Mouse (Mus musculus) midbrain, postnatal 0 days (tissue): ENCODE results near the gene Hist1h4h. TPM values are rescaled to one million over a fixed set of nuclear protein-coding genes. Genes with fewer than 3 reads are reported as not detected.
A peak's percentile ranks its signal among the peaks of the same experiment; 100 is the strongest.

Experiments used
- ATAC-seq: fragments of 200-750 bp; cut with Nextera tagmentation; 2 replicates; pipeline ENCODE4 v1.8.0; 2017; ENCODE audit warnings: moderate number of reproducible peaks, mild to moderate bottlenecking, moderate TSS enrichment, moderate library complexity; ENCODE audit not compliant: low FRiP score
- DNase-seq: peaks from one replicate; pipeline ENCODE4 v3.0.0-alpha.2; 2015; ENCODE audit warnings: low spot score
- H3K27ac ChIP-seq: fragments of 300-500 bp; sonication (generic); 2 replicates; pipeline ENCODE4 v1.5.1; 2014; ENCODE audit warnings: low read depth, mild to moderate bottlenecking, low read length, mixed read lengths
- H3K27me3 ChIP-seq: fragments of 300-500 bp; sonication (generic); 2 replicates; pipeline ENCODE4 v1.6.1; 2014; ENCODE audit warnings: low read length, control low read depth, mixed read lengths; ENCODE audit not compliant: insufficient read depth
- H3K36me3 ChIP-seq: fragments of 300-500 bp; sonication (generic); 2 replicates; pipeline ENCODE4 v1.6.1; 2014; ENCODE audit warnings: low read length, control low read depth, mixed read lengths; ENCODE audit not compliant: insufficient read depth
- H3K4me1 ChIP-seq: fragments of 300-500 bp; sonication (generic); 2 replicates; pipeline ENCODE4 v1.6.1; 2014; ENCODE audit warnings: mild to moderate bottlenecking, control low read depth, antibody characterized with exemption, low read length, mixed read lengths; ENCODE audit not compliant: insufficient read depth
- H3K4me2 ChIP-seq: fragments of 300-500 bp; sonication (generic); 2 replicates; pipeline ENCODE4 v1.6.1; 2014; ENCODE audit warnings: low read depth, mild to moderate bottlenecking, low read length, mixed read lengths; ENCODE audit not compliant: poor library complexity, severe bottlenecking
- H3K4me3 ChIP-seq: fragments of 300-500 bp; sonication (generic); 2 replicates; pipeline ENCODE4 v1.5.1; 2014; ENCODE audit warnings: low read depth, mild to moderate bottlenecking, low read length, moderate library complexity
- H3K9ac ChIP-seq: fragments of 300-500 bp; sonication (generic); replicated peaks from 2 replicates; pipeline ENCODE4 v1.6.1; 2014; ENCODE audit warnings: mild to moderate bottlenecking, low read length, moderate library complexity, mixed read lengths; ENCODE audit not compliant: poor library complexity, severe bottlenecking
- H3K9me3 ChIP-seq: fragments of 300-500 bp; sonication (generic); 2 replicates; pipeline ENCODE4 v1.6.1; 2016; ENCODE audit warnings: low read length, control low read depth
- CTCF ChIP-seq: IDR thresholded peaks from 2 replicates; pipeline ENCODE4 v1.5.1; 2016; ENCODE audit warnings: antibody characterized with exemption, mild to moderate bottlenecking
- WGBS: fragments of 180-500 bp; shearing (Covaris S2); extraction: QIAGEN DNeasy Blood & Tissue Kit; methylation state at CpG from one replicate; pipeline ENCODE4 v1.1.7; 2014; 5-methylcytosine and 5-hydroxymethylcytosine counted together
- polyA plus RNA-seq: library from polyadenylated mRNA; unstranded; fragments of >200 nt; fragmentation: Nextera tagmentation; extraction: Ambion mirVana; gene quantifications from 2 replicates; pipeline ENCODE4 v1.2.1, GENCODE M21; 2015
- total RNA-seq: library from RNA; depleted of rRNA; stranded (reverse); fragments of >200 nt; gene quantifications from 2 replicates; pipeline ENCODE4 v1.2.3, GENCODE M21; 2014

Gene Hist1h4h
- total and polyA plus RNA-seq, 2 experiments from 2014 or later: 4.0 to 1,474 TPM

- Histone ChIP-seq H3K27me3 (0 out of 2 replicates have a peak, but pooled peaks cover 4% of the 10 kb centered on the region), H3K4me3 (no peak overlapping the region), H3K4me2 (no peak overlapping the region), H3K9ac (no peak overlapping the region), H3K9me3 (no peaks in the 10 kb centered on the region), H3K36me3 (no peaks in the 10 kb centered on the region), H3K27ac (no peak overlapping the region), H3K4me1 (no peaks in the 10 kb centered on the region; the same call in 1 of the 2 replicates)
- ATAC-seq: peak; percentile 66; the same call in 1 of the 2 replicates
- TF ChIP-seq CTCF: no peak
- DNase-seq: peak; percentile 65
- 3% methylated on average over 17 of the region's 17 CpGs for WGBS
Measured at GRCm38 (mm10) chr13:23500424-23501200, 30.2 kb upstream of the Hist1h4h start.

GRCm38 (mm10) chr13:23501511-23501910 is 29.3 kb upstream of the Hist1h4h start:
- Histone ChIP-seq H3K27me3 (0 out of 2 replicates have a peak, but pooled peaks cover 4% of the 10 kb centered on the region), H3K4me3 (no peak overlapping the region), H3K4me2 (no peak overlapping the region), H3K4me1 (no peaks in the 10 kb centered on the region; the same call in 1 of the 2 replicates), H3K27ac (no peak overlapping the region), H3K9me3 (no peaks in the 10 kb centered on the region), H3K36me3 (no peaks in the 10 kb centered on the region), H3K9ac (no peak overlapping the region)
- ATAC-seq (no peak), DNase-seq (no peak)
- no peak for TF ChIP-seq CTCF
- WGBS: 19% methylated on average over 5 of the region's 5 CpGs

- ATAC-seq (no peak), DNase-seq (no peak)
- H3K27me3 ChIP-seq: peaks cover 5% of the 10 kb centered on the region; the same call in 1 of the 2 replicates
- H3K4me2 ChIP-seq: no peak overlapping the region
- H3K27ac ChIP-seq: no peak overlapping the region
- no peak for TF ChIP-seq CTCF
- no peaks in the 10 kb centered on the region for H3K36me3 ChIP-seq
- H3K9ac ChIP-seq: no peak overlapping the region
- H3K9me3 ChIP-seq: no peaks in the 10 kb centered on the region
- 36% methylated on average over 9 of the region's 9 CpGs for WGBS
- no peak overlapping the region for H3K4me3 ChIP-seq
- no peaks in the 10 kb centered on the region; the same call in 1 of the 2 replicates for H3K4me1 ChIP-seq
Measured at GRCm38 (mm10) chr13:23502031-23502567, 28.8 kb upstream of the Hist1h4h start.

- Histone ChIP-seq H3K36me3 (no peaks in the 10 kb centered on the region), H3K4me1 (no peaks in the 10 kb centered on the region; the same call in 1 of the 2 replicates), H3K27me3 (peaks cover 6% of the 10 kb centered on the region; the same call in 1 of the 2 replicates), H3K9me3 (no peaks in the 10 kb centered on the region), H3K9ac (no peak overlapping the region), H3K27ac (no peak overlapping the region), H3K4me2 (no peak overlapping the region), H3K4me3 (no peak overlapping the region)
- DNase-seq (no peak), ATAC-seq (no peak)
- TF ChIP-seq CTCF: no peak
- 48% methylated on average over 4 of the region's 4 CpGs for WGBS
Measured at GRCm38 (mm10) chr13:23502916-23503315, 27.9 kb upstream of the Hist1h4h start.

GRCm38 (mm10) chr13:23503797-23504196 is 27.1 kb upstream of the Hist1h4h start:
- H3K9me3 ChIP-seq: no peaks in the 10 kb centered on the region
- 3% methylated on average over 9 of the region's 9 CpGs for WGBS
- H3K27ac ChIP-seq: no peak overlapping the region
- no peak for ATAC-seq
- no peak overlapping the region for H3K4me2 ChIP-seq
- peak; percentile 76 for DNase-seq
- H3K36me3 ChIP-seq: no peaks in the 10 kb centered on the region
- TF ChIP-seq CTCF: no peak
- no peaks in the 10 kb centered on the region; the same call in 1 of the 2 replicates for H3K4me1 ChIP-seq
- H3K27me3 ChIP-seq: peaks cover 6% of the 10 kb centered on the region; the same call in 1 of the 2 replicates
- peak overlapping the region; percentile 9; the same call in 1 of the 2 replicates for H3K4me3 ChIP-seq
- H3K9ac ChIP-seq: no peak overlapping the region
